Comparison of ENCODE assay signal across 8 mouse cellular contexts in genomic region chr5:140663621-140664180, GRCm38 (mm10). TPM values are rescaled to one million over a fixed set of nuclear protein-coding genes. Genes with fewer than 3 reads are reported as not detected.
A peak's percentile ranks its signal among the peaks of the same experiment; 100 is the strongest.
DNase-seq lines count a peak whose midpoint lies in the region; ATAC-seq and TF ChIP-seq lines count a peak whose summit lies in the region.

No protein-coding gene starts in this region.

- H3K27ac ChIP-seq in embryonic fibroblast, embryonic 13.5 days (ENCODE audit: insufficient read depth, low read length) = no peak overlapping the region
- no peak overlapping the region for H3K27ac ChIP-seq in stomach, embryonic 14.5 days (ENCODE audit: low read length)

- no peak overlapping the region for H3K9ac ChIP-seq in stomach, embryonic 14.5 days (replicated peaks; ENCODE audit: low read depth, low read length)

- H3K4me3 ChIP-seq in embryonic fibroblast, embryonic 13.5 days (ENCODE audit: insufficient read depth, low read length) = no peak overlapping the region
- no peak overlapping the region for H3K4me3 ChIP-seq in stomach, embryonic 14.5 days (ENCODE audit: low read depth, low read length)

- DNase-seq in layer of hippocampus, adult 11-12 months (ENCODE audit: low spot score) = peak; percentile 78
- no peak for DNase-seq in layer of hippocampus, adult 9-10 months (ENCODE audit: low spot score)
- peak; percentile 84 for DNase-seq in adrenal gland, postnatal 10 days
- peak; percentile 80 to 89 for DNase-seq in heart, postnatal 10 days
- peak; percentile 45 for DNase-seq in layer of hippocampus, adult 9-11 months

- TF ChIP-seq POLR2A in embryonic fibroblast, embryonic 13.5 days (IDR thresholded peaks at IDR 0.05; ENCODE audit: low read depth, low read length) = no peak

- intact Hi-C loops in heart, postnatal 10 days (cut with DNase I) = loop anchor here (1.0 to 5.0 kb wide), 2 partner anchors 36 to 123 kb away; no protein-coding TSS in a partner anchor

- no peaks in the 10 kb centered on the region for H3K27me3 ChIP-seq in stomach, embryonic 14.5 days (ENCODE audit: control insufficient read depth, insufficient read depth, low read length)

- peak; percentile 66 for ATAC-seq in megakaryocyte, adult 5-6 weeks (ENCODE audit: poor library complexity, severe bottlenecking)
- ATAC-seq in stomach, embryonic 14.5 days (ENCODE audit: insufficient number of reproducible peaks, insufficient read depth, low FRiP score, low read depth) = peak; percentile 54

- H3K4me2 ChIP-seq in stomach, embryonic 14.5 days (replicated peaks; ENCODE audit: low read depth, low read length) = no peak overlapping the region

- peaks cover 2% of the 10 kb centered on the region; the same call in 1 of the 2 replicates for H3K9me3 ChIP-seq in stomach, embryonic 14.5 days (ENCODE audit: control insufficient read depth, low read depth, low read length)

- peaks cover 2% of the 10 kb centered on the region; the same call in 1 of the 2 replicates for H3K4me1 ChIP-seq in embryonic fibroblast, embryonic 13.5 days (ENCODE audit: control insufficient read depth, insufficient read depth, low read length)
- H3K4me1 ChIP-seq in stomach, embryonic 14.5 days (ENCODE audit: control insufficient read depth, insufficient read depth, low read length) = peaks cover 25% of the 10 kb centered on the region

- TF ChIP-seq CTCF in embryonic fibroblast, embryonic 13.5 days (IDR thresholded peaks at IDR 0.05; ENCODE audit: borderline replicate concordance, insufficient read depth, low read length) = peak; percentile 64

- peaks cover 2% of the 10 kb centered on the region; the same call in 1 of the 2 replicates for H3K36me3 ChIP-seq in stomach, embryonic 14.5 days (ENCODE audit: control insufficient read depth, insufficient read depth, low read length)

- WGBS in stomach, embryonic 14.5 days = 51% methylated on average over 7 of the region's 7 CpGs

RNA-seq across cellular contexts. Expression of gene Ttyh3, which starts 14.9 kb away (rescaled TPM):
- 100 to 1,000 TPM in 1 of 2 experiments, 10 to 100 TPM in 1; 79.8 to 108 TPM for total RNA-seq in adrenal gland, postnatal 10 days (2021)
- 79.6 and 95.0 TPM in 2 replicates for polyA plus RNA-seq in embryonic fibroblast, embryonic 13.5 days (2011; ENCODE audit: insufficient read length, low read depth, missing spikeins)
- total RNA-seq in heart, postnatal 10 days (2021) = 10 to 100 TPM; 58.4 to 61.4 TPM
- total RNA-seq in megakaryocyte, adult 5-6 weeks (2015) = 42.4 and 46.0 TPM in 2 replicates
- total RNA-seq in megakaryocyte, adult 5-6 weeks (2017) = 8.0 and 11.6 TPM in 2 replicates
- polyA plus RNA-seq in stomach, embryonic 14.5 days (2014; fragmentation: Nextera tagmentation; extraction: Ambion mirVana) = 41.9 and 43.1 TPM in 2 replicates

RNA-seq across cellular contexts. Expression of gene Iqce, which starts 38.5 kb away (rescaled TPM):
- total RNA-seq in adrenal gland, postnatal 10 days (2021) = 10 to 100 TPM; 18.9 to 23.6 TPM
- polyA plus RNA-seq in embryonic fibroblast, embryonic 13.5 days (2011; ENCODE audit: insufficient read length, low read depth, missing spikeins) = 25.5 and 27.9 TPM in 2 replicates
- 10 to 100 TPM; 10.5 to 10.9 TPM for total RNA-seq in heart, postnatal 10 days (2021)
- total RNA-seq in megakaryocyte, adult 5-6 weeks (2015) = 5.1 and 10.1 TPM in 2 replicates
- 4.7 and 7.2 TPM in 2 replicates for total RNA-seq in megakaryocyte, adult 5-6 weeks (2017)
- 24.7 and 28.1 TPM in 2 replicates for polyA plus RNA-seq in stomach, embryonic 14.5 days (2014; fragmentation: Nextera tagmentation; extraction: Ambion mirVana)

RNA-seq across cellular contexts. Expression of gene Brat1, which starts 41.1 kb away (rescaled TPM):
- total RNA-seq in adrenal gland, postnatal 10 days (2021) = 10 to 100 TPM; 15.4 to 17.0 TPM
- polyA plus RNA-seq in embryonic fibroblast, embryonic 13.5 days (2011; ENCODE audit: insufficient read length, low read depth, missing spikeins) = 10.2 and 12.4 TPM in 2 replicates
- 10 to 100 TPM in 1 of 2 experiments, 1 to 10 TPM in 1; 9.6 to 10.8 TPM for total RNA-seq in heart, postnatal 10 days (2021)
- total RNA-seq in megakaryocyte, adult 5-6 weeks (2015) = 6.4 and 6.8 TPM in 2 replicates
- 7.8 and 11.1 TPM in 2 replicates for total RNA-seq in megakaryocyte, adult 5-6 weeks (2017)
- polyA plus RNA-seq in stomach, embryonic 14.5 days (2014; fragmentation: Nextera tagmentation; extraction: Ambion mirVana) = 12.5 and 14.8 TPM in 2 replicates

RNA-seq across cellular contexts. Expression of gene Lfng, which starts 56.6 kb away (rescaled TPM):
- 10 to 100 TPM; 18.2 to 24.6 TPM for total RNA-seq in adrenal gland, postnatal 10 days (2021)
- polyA plus RNA-seq in embryonic fibroblast, embryonic 13.5 days (2011; ENCODE audit: insufficient read length, low read depth, missing spikeins) = 7.1 and 8.2 TPM in 2 replicates
- total RNA-seq in heart, postnatal 10 days (2021) = 10 to 100 TPM; 14.1 to 15.7 TPM
- total RNA-seq in megakaryocyte, adult 5-6 weeks (2015) = 21.3 and 23.2 TPM in 2 replicates
- 48.0 and 54.2 TPM in 2 replicates for total RNA-seq in megakaryocyte, adult 5-6 weeks (2017)
- 22.4 and 25.8 TPM in 2 replicates for polyA plus RNA-seq in stomach, embryonic 14.5 days (2014; fragmentation: Nextera tagmentation; extraction: Ambion mirVana)
